Mouse (Mus musculus): Measurements from ENCODE around the gene Arhgef2.
A peak's percentile ranks its signal among the peaks of the same experiment; 100 is the strongest.
"Not testable (repeated sequence)": the region's sequence is repeated elsewhere in the genome, so short reads cannot be mapped to it uniquely, and the experiment has no call there.

The Arhgef2 gene

DNA sequence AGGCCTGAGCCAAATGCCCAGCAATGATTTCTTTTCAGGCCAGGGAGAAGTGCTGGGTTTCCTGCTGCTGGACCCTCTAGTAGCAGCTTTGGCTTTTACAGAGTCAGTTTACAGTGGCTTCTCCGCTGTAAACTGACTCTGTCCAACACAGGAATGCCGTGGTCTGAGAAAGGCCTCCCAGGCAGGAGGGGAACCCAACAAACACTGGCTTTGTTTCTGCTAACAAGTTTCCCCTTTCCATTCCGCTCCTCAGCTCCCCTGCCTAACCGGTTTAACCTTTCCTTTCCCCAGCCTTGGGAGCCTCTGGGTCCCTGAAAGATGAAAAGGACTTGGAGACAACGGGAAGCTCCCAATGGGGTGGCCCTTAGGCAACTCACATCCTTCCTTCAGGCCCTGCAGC, 15.5 kb upstream of the Arhgef2 start:
- DNase-seq (ENCODE audit: low spot score in 2 of 2): no peak

DNA sequence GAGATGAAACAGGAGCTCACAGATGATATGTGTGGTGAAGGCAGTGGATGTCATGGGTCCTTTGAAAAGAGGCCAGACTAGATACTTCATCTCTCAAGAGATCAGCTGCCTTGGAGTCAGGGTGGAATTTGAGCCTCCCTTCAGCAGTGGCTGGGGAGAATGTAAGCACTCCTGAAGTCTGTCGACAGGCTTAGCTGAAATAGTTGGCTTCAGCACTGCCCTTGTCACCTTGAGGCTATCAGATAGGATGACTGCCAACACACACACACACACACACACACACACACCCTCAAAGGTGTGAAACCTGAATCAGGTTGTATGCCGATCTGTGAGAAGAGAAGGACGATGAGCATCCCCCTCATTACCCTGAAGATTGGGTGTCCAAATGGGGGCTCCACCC, 14.7 kb upstream of the Arhgef2 start:
- DNase-seq (ENCODE audit: low spot score in 2 of 2): no peak

DNA sequence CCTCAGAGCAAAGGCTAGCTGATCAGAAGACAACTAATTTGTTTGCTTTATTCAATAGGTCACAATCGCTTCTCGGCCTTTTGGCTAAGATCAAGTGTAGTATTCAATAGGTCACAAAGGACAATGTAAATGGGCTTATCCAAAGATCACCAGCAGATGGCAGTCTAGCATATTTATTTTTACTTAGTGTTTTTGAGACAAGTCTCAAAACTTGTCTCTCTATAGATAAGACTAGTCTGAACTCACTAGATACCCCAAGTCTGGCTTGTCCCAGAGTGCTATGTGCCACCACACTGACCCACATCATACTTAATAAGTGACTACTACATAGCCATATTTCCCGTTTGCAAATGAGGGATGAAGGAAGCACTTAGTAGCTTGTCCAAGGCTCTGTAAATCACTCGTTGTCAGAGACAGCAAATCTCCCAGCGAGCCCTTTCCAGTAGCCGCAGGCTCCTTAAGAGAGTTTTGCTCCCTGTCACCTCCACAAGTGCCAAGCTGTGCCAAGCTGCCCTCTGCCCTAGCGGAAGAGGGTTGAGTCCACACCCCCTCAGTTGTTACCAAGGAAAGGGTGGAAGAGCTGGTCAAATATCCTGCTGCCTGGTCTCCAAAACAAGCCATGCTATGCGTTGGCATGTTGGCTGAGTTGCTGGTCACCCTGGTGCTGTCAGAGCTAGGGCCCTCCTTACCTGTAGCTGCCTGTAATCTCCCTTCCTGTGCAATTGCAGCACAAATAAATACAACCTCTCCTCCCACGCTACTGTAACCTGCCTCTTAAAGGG, 13.6 kb upstream of the Arhgef2 start:
- DNase-seq (ENCODE audit: low spot score in 2 of 2): peak in 1 of 2 experiments; percentile 39

DNA sequence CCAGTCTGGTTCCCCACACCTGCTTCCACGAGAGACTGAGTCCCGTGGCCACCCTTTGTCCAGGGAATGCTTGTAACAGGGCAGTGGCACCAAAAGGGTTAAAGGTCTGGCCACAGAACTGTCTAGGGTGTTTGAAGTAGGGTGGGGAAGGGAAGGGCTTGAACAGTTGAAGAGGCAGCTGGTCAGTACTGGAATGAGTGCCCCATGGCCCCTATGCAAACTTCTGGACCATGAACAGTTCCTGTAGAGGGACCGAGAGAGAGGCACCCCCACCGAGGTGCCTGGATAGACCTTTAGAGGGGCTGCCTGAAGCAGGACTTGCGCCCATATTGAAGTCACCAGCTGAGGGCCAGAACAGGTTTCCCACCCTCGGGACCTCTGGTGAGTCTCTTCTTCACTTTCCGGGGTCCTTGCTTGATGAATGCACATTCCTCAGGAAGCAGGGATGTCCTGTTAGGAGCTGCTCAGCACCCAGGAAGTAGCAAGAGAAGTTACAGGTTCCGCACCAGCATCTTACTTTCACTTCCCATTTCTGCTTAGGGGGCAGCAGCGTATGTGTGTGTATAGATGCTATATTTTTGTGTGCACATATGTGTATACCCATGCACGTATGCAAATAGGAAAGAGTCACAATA, 12.7 kb upstream of the Arhgef2 start:
- DNase-seq (ENCODE audit: low spot score in 2 of 2): no peak

DNA sequence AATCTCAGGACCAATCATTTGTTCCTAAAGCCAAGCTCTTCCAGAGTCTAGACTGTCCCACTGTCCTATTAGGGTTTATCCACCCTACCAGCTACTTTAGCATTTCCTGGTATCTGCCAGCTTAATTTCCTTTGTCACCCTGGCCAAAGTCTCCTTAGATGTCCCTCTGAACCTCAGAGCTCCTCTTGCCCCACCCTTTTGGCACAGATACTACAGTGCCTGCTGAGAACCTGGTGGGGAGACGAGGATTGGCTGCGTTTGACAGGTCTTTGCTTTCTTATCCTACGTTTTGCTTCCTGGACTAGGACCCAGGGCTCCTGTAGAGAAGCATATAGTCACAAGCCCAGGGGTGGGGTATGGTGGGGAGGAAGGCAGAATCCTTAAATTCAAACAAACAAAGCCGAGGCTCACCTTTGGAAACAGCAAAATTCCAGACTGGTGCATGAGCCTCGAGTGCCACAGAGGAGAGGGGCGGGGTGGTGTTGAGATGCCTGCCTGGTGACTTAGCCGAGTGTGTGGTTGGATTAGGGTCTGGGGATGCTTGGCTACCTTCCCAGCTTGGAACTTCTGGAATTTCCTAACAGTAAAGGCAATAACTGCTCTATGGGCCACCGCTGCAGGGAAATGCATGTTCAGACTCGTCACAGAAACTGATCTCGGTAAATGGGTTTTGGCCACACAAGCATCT, 11.7 kb upstream of the Arhgef2 start:
- DNase-seq (ENCODE audit: low spot score in 2 of 2): no peak

DNA sequence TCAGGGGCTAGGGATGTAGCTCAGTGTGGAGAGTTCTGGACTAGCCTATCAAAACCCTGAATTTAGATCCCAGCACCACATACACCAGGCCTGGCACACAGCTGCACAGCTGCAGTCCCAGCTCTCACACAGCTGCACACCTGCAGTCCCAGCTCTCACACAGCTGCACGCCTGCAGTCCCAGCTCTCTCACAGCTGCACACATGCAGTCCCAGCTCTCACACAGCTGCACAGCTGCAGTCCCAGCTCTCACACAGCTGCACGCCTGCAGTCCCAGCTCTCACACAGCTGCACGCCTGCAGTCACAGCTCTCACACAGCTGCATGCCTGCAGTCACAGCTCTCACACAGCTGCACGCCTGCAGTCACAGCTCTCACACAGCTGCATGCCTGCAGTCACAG, 9.2 kb upstream of the Arhgef2 start:
- not testable (repeated sequence) for DNase-seq (ENCODE audit: low spot score in 2 of 2)

DNA sequence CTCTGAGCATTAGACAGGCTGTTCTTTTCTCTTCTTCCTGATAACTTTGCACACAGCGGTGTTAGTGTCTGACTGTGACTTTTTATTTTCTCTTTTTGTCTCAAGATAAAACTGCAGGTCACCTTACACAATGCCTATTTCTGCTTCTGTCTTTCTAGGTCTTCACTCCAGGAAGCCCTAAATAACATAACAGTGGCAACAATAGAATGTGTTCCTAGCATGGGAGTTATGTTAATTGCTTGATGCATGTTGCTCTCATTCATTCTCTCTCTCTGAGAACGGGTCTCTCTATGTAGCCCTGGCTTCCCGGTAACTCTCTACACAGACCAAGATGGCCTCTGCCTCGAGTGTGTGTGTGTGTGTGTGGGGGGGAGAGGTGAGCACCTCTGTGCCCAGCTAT, 3.3 kb upstream of the Arhgef2 start:
- no peak for DNase-seq (ENCODE audit: low spot score in 2 of 2)

DNA sequence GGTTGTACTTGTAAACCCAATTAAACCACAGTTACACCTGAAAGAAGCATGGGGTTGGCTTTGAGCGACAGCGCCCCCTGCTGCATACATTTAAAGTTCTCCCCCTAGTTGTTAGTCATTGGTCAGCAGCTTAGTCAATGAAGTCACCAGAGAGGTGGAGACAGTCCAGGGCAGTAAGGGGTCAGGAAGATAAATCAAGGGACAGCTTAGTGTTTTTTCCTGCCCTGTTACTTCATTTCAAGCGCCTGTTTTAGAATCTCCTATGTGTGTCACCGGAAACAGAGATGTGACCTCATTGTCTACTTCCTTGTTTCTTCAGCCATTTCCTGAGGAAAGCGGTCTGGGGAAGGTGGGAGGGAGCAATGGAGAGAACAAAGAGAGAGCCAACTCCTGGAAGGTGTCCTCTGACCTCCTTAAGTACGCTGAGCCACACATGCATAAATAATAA, 2.0 kb upstream of the Arhgef2 start:
- peak in 1 of 2 experiments; percentile 61 for DNase-seq (ENCODE audit: low spot score in 2 of 2)

DNA sequence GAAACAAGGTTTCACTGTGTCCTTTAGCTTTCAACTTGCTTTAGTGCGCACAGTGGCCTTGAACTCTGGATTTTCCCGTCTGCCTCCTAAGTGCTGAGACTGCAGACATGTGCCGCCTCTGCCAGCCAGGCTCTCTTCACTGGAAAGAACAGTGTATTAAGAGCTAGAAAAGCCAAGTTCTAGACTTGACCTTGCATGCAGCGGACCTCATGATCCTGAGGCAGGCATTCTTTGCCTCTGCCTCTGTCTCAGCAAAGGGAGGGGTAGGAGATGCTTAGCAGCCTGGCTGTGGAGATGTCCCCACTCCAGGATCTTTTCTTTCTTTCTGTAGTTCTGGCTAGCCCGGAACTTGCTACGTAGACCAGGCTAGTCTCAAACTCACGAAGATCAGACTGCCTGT, 903 bp upstream of the Arhgef2 start:
- DNase-seq (ENCODE audit: low spot score in 2 of 2): no peak

DNA sequence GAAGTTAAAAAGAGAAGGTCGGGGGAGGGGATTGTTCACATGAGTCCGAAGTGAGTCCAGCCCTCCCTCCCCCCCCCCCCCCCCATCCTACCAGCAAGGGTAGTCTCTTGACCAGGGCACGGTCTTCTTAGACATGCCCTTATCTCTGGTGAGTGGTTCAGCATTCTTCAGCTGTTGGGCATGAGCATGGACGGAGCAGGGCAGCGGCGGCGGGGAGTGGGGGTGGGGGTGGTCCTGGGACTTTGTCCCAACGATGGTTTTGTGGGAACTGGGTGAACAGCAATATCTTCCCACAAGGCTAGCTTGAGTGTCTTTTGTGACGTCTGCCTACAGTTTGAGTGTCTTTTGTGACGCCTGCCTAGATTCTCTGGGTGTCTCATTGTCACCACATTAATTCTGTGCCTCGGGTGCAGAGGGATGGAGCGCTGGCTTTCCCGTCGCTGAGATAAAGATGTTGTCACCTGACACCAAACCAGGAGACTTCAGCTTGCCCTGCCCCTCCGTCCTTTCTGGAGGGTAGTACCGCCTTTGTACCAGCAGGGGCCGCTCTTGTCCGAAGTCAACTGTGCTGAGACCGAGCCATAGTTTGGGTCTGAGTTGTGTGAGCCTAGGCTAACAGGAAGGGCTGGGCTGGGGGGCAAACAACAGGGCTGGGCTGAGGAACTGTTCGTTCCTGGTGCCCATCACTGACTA, 1.4 kb downstream of the Arhgef2 start:
- peak; percentile 88 to 94 for DNase-seq (ENCODE audit: low spot score in 2 of 2)

DNA sequence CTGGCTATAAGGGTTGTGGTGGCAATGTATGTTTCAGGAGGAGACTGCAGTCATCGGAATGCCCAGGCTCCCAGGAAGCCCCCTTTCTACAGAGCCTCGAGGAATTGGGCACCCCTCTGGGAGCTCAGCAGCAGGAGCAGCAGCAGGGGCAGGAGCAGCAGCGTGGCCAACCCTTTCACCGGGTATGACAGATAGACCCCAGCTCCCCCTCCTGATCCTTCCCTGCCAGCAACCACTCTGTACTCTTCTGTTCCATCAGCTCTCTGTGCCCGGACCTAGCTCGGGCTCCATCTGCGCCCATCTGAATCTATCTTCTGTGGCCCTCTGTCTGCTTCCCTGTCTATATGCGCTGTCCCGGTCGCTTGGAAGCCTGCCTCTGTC, 2.0 kb downstream of the Arhgef2 start:
- no peak for DNase-seq (ENCODE audit: low spot score in 2 of 2)

DNA sequence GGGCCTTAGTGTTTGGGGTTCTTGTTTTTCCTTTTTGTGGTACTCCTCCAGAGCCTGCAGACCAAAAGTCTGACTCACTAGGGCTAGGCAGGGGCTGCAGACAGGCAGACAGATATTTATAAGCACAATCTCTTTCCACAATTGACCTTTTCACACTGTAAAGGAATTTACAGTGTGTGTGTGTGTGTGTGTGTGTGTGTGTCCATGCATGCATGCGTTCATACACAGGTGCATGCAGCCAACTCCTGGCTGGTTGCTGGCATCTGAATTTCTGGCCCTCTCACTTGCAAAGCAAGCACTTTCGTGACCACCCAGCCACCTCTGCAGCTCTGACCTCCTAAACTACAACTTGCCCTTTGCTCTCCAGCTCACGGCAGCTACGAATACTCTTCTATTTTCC, 3.3 kb downstream of the Arhgef2 start:
- no peak for DNase-seq (ENCODE audit: low spot score in 2 of 2)

DNA sequence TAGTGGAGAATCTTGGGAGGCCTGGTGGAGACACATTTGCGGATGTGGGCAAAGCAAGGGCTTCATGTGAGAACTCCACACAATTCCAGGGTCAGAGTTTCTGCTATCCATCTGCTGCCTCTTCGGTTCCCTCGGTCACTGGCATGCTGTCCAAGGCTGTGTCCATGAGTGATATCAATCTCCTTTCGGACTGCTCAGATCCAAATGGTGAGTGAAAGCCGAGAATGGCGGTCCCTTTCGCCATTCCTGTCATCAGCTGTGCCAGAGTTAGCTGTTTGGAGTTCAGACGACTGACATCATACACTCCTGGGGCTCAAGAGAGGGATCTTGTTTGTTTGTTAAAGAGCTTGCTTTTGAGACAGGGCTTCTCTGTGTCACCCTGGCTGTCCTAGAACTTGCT, 8.7 kb downstream of the Arhgef2 start:
- DNase-seq (ENCODE audit: low spot score in 2 of 2): no peak

DNA sequence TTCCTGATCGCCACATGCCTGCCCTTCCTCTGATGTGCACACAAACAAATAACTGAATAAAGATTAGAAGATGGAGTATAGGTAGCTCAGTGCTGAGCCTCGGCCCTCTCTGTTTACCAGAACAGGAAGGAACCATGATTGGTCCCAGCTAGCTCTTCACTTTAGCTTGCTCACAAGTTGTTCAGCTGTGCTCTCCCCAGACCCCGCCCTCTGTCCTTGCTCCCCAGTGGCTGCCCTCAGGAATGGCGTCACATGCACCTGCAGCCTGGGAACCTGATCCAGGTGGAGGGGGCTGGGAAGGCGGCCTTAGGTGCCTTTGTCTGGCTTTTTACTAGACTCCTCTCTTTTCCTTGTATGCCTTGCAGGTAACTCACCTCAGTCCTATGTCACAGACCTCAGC, 9.4 kb downstream of the Arhgef2 start:
- DNase-seq (ENCODE audit: low spot score in 2 of 2): no peak

DNA sequence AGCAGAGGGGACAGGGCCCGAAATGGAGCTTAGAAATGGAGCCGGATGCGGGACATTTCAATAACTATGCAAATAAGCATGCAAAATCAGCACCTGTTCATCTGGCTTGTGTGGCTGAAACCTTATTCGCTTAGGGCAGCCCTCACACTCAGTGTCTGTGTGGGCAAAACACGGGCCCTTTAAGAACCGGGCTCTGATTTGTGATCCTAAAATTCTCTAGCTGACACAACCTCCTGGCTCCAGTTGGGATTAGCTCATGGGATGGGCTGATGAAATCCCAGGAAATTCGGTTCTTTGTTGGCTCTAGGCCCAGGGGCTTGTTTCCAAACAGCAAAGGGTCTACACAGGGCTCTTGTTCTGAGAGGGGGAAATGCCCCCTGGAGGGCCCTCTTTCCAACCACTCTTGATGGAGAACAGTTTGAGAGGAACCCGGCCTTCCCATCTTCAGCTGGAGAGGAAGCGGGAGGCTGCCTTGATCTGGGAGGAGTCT, 10.2 kb downstream of the Arhgef2 start:
- no peak for DNase-seq (ENCODE audit: low spot score in 2 of 2)

DNA sequence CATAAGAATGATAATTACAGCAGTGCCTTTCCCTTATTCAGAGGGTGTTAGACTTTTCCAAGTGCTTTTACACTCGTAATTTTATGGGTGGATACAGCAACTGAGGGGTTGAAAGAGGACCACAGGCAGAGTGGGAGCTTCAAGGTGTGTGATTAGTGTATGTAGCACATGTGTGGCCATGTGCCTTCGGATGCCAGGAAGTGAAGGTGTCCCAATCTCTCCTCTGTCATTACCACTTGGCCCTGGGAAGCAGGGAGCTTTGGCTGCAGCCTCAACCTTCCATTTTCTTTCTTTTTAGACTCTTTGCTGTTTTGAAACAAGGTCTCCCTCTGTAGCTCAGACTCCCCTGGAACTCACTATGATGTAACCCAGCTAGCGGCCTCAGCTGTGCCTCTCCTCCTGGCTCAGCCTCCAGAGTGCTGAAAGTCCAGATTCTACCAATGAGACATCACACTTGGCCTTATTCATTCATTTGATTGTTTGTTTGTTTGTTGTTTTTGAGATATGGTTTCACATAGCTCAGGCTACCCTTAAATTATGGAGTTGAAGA, 11.3 kb downstream of the Arhgef2 start:
- no peak for DNase-seq (ENCODE audit: low spot score in 2 of 2)

DNA sequence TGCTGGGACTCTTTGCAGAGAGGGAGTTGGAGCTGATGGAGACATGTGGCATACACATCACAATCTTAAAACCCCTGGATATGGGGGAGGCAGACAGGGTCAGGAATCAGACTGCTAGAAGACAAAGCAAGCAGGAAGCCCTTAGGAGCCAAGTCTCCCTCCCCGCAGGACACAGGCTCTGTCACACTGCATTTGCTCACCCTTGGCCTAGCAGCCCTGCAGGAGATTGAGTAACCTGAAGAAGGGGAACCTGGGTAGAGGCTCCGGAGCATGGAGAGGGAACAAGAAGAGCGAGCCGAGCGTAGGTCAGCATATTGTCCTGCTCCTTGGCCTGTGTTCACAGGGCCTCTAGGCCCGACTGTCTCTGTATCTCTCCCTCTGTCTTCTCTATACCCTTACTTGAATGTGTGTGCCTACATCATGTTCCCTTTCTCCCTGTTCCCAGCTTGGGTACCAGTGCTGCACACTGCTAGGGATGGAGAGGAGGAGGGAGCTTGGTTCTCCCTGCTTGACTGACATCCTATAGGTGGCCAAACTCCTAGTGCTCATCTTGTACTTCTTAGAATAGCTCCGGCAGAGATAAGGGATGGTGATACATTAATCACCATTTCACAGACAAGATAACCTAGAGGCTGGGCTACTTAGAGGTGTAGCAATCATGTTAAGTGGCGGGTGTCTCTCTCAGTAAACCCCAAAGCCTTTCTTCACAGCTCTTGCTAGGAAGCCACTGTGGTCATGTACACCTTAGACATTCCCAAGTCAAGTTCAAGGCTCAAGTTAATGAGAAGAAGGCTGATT, 12.5 kb downstream of the Arhgef2 start:
- DNase-seq (ENCODE audit: low spot score in 2 of 2): no peak

DNA sequence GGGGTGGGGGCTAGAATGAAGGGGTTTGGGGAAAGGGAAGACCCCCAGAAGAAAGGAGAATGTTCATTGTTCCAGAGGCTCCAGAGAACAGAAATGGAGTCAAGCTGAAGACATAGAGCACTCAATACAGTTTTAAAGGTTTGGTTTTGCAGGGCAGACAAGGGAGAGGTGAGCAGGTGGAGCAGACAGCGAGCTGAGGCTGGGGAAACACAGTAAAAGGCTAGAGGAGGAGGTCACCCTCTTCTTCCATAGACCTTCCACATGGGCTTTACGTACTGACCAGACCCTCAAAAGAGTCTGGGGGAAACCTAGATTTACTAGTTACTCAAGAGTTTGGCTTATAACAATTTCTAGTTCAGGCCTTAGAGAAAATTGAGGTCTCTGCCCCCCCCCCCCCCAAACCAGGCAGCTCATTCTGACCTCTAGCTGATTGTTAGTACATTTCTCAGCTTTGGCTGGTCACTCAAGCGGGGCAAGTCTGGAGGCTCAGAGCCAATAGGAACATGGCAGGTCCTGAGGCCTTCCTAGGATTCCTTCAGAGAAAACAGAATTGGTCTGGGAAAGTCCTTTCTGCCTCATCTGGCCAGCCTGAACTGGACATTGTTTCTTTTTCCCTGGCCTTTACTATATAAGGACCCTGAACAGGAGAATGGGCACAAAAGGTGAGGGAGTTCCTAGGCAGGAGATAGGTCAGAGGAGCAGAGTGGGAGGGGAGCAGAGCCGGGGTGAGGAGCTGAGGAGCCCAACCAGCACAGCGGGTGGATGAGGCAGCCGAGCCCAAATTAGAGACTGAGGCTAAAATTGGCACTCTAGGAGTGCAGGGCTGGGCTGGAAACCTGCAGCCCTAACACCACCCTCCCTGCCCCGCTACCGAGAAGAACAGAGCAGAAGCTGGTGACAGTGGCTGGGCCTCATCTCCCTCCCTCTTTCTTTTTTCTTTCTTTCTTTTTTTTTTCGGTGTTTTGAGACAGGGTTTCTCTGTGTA, 13.6 kb downstream of the Arhgef2 start:
- DNase-seq (ENCODE audit: low spot score in 2 of 2): no peak

DNA sequence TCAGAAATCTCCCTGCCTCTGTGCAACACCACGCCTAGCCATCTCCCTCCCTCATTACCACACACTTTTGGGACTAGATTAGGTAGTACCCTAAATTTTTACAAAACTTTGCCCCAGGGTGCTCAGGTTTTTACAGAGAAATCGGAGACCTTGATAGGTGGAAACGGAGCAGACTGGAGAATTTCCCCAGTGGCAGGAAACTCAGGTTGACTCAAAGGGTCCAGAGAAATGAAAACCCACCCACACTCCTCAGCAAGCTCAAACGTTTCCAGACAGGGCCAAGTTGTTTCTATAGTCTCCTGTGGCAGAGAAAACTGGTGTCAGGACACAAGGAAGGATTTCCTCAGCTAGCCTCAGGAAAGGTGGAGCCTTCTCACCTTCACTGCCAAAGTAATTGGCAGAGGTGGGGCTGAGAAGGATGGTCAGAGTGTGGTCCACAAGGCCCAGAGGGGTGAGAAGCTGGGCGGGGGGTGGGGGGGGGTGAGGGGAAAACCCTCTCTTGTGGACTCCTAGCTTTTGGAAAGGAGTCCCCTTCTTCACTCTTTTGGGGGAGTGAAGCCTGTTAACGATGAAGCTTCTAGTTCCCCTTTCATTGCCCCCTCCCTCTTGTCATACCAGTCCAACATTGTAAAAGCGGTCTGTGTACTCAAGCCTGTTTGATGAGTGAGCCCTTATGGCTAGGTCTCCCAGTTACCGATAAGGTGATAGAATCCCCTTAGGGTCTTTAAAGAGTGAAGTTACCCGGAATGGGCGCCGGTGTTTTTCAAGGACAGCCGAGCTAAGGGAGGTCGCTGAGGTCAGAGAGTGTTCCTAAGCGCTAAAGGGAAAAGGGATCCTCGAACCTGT, 14.6 kb downstream of the Arhgef2 start:
- no peak for DNase-seq (ENCODE audit: low spot score in 2 of 2)

Data from cerebellum, postnatal 4 days (tissue).